Mouse (Mus musculus) hindbrain, embryonic 10.5 days (tissue): Measurements from ENCODE around the gene Dpm2. TPM values are rescaled to one million over a fixed set of nuclear protein-coding genes. Genes with fewer than 3 reads are reported as not detected.

Experiments
- DNase-seq: peaks from one replicate; pipeline ENCODE4 v3.0.0-alpha.2; 2017; ENCODE audit warnings: low spot score
- H3K27ac ChIP-seq: fragments of 300-500 bp; sonication (generic); 2 replicates; pipeline ENCODE4 v1.5.1; 2016; ENCODE audit warnings: mild to moderate bottlenecking, moderate library complexity
- H3K27me3 ChIP-seq: fragments of 300-500 bp; sonication (generic); 2 replicates; pipeline ENCODE4 v1.6.1; 2016; ENCODE audit warnings: mild to moderate bottlenecking; ENCODE audit not compliant: poor library complexity, insufficient read depth, severe bottlenecking
- H3K36me3 ChIP-seq: fragments of 300-500 bp; sonication (generic); 2 replicates; pipeline ENCODE4 v1.6.1; 2016; ENCODE audit warnings: mild to moderate bottlenecking, moderate library complexity
- H3K4me1 ChIP-seq: fragments of 300-500 bp; sonication (generic); replicated peaks from 2 replicates; pipeline ENCODE4 v1.6.1; 2016; ENCODE audit warnings: mild to moderate bottlenecking
- H3K4me3 ChIP-seq: fragments of 300-500 bp; sonication (generic); 2 replicates; pipeline ENCODE4 v1.5.1; 2016; ENCODE audit warnings: mild to moderate bottlenecking, moderate library complexity
- H3K9me3 ChIP-seq: fragments of 300-500 bp; sonication (generic); 2 replicates; pipeline ENCODE4 v1.6.1; 2016; ENCODE audit warnings: mild to moderate bottlenecking, moderate library complexity
- WGBS: fragments of 180-500 bp; shearing (Covaris S2); methylation state at CpG from one replicate; pipeline ENCODE4 v1.1.7; 2016; 5-methylcytosine and 5-hydroxymethylcytosine counted together
- polyA plus RNA-seq: library from polyadenylated mRNA; unstranded; fragments of >200 nt; fragmentation: Nextera tagmentation; extraction: Ambion mirVana; gene quantifications from 2 replicates; pipeline ENCODE4 v1.2.1, GENCODE M21; 2016

Dpm2 gene
- polyA plus RNA-seq, 1 experiment from 2014 or later, result 131 TPM

GRCm38 (mm10) chr2:32610610-32611229 is 40.1 kb downstream of the Dpm2 start:
- H3K27ac ChIP-seq, result 0 out of 2 replicates have a peak overlapping the region, but pooled peaks have one; percentile 59
- H3K4me3 ChIP-seq, result peak overlapping the region; percentile 50
- WGBS, result 19% methylated on average over 23 of the region's 23 CpGs

GRCm38 (mm10) chr2:32612274-32612673 is 41.6 kb downstream of the Dpm2 start:
- Histone ChIP-seq H3K4me3 (no peak overlapping the region), H3K4me1 (peaks cover 43% of the 10 kb centered on the region), H3K36me3 (peaks cover 35% of the 10 kb centered on the region), H3K27ac (no peak overlapping the region), H3K27me3 (peaks cover 11% of the 10 kb centered on the region; the same call in 1 of the 2 replicates), H3K9me3 (peaks cover 1% of the 10 kb centered on the region; the same call in 1 of the 2 replicates)
- WGBS, result 60% methylated on average over 26 of the region's 26 CpGs
- no peak for DNase-seq

More at GRCm38 (mm10) chr2:32610610-32611229, 40.1 kb downstream of the Dpm2 start:
- Histone ChIP-seq H3K36me3 (peaks cover 29% of the 10 kb centered on the region), H3K9me3 (no peaks in the 10 kb centered on the region), H3K27me3 (peaks cover 11% of the 10 kb centered on the region; the same call in 1 of the 2 replicates), H3K4me1 (peaks cover 52% of the 10 kb centered on the region)
- DNase-seq, result peak; percentile 30

- Histone ChIP-seq H3K27me3 (no peaks in the 10 kb centered on the region), H3K4me1 (peaks cover 44% of the 10 kb centered on the region), H3K9me3 (peaks cover 5% of the 10 kb centered on the region; the same call in 1 of the 2 replicates), H3K4me3 (no peak overlapping the region), H3K27ac (no peak overlapping the region), H3K36me3 (peaks cover 49% of the 10 kb centered on the region)
- WGBS, result 94% methylated on average over 1 of the region's 1 CpGs
- DNase-seq, result no peak
Observed at GRCm38 (mm10) chr2:32617109-32617508, 46.5 kb downstream of the Dpm2 start.

- peaks cover 44% of the 10 kb centered on the region for H3K36me3 ChIP-seq
- peaks cover 5% of the 10 kb centered on the region; the same call in 1 of the 2 replicates for H3K9me3 ChIP-seq
- H3K27ac ChIP-seq, result no peak overlapping the region
- no peak for DNase-seq
- peaks cover 40% of the 10 kb centered on the region for H3K4me1 ChIP-seq
- H3K27me3 ChIP-seq, result no peaks in the 10 kb centered on the region
- H3K4me3 ChIP-seq, result no peak overlapping the region
- 93% methylated on average over 4 of the region's 4 CpGs for WGBS
Observed at GRCm38 (mm10) chr2:32617601-32618000, 46.9 kb downstream of the Dpm2 start.

- H3K27ac ChIP-seq, result no peak overlapping the region
- WGBS, result 75% methylated on average over 9 of the region's 9 CpGs
- no peak for DNase-seq
- H3K4me3 ChIP-seq, result no peak overlapping the region
- H3K4me1 ChIP-seq, result peaks cover 40% of the 10 kb centered on the region
- H3K9me3 ChIP-seq, result peaks cover 5% of the 10 kb centered on the region; the same call in 1 of the 2 replicates
- no peaks in the 10 kb centered on the region for H3K27me3 ChIP-seq
- H3K36me3 ChIP-seq, result peaks cover 41% of the 10 kb centered on the region
Observed at GRCm38 (mm10) chr2:32618051-32618450, 47.4 kb downstream of the Dpm2 start.

- Histone ChIP-seq H3K4me1 (peaks cover 61% of the 10 kb centered on the region), H3K27me3 (no peaks in the 10 kb centered on the region), H3K36me3 (peaks cover 20% of the 10 kb centered on the region), H3K9me3 (peaks cover 5% of the 10 kb centered on the region; the same call in 1 of the 2 replicates), H3K27ac (peak overlapping the region; percentile 82), H3K4me3 (0 out of 2 replicates have a peak overlapping the region, but pooled peaks have one; percentile 1)
- WGBS, result 35% methylated on average over 4 of the region's 4 CpGs
- DNase-seq, result peak; percentile 56
Observed at GRCm38 (mm10) chr2:32620682-32621516, 50.2 kb downstream of the Dpm2 start.

GRCm38 (mm10) chr2:32621517-32621859 is 50.8 kb downstream of the Dpm2 start, which contains the start of gene Ak1:
Gene Ak1, plus strand, starts transcription at chr2:32621758.
- 0 out of 2 replicates have a peak within 1 kb of the TSS, but pooled peaks have one; percentile 1 for H3K4me3 ChIP-seq
- 42% methylated on average over 7 of the region's 7 CpGs for WGBS
- H3K27me3 ChIP-seq, result no peaks in the 10 kb centered on the region
- peaks cover 20% of the 10 kb centered on the region for H3K36me3 ChIP-seq
- H3K4me1 ChIP-seq, result peaks cover 67% of the 10 kb centered on the region
- DNase-seq, result no peak
- H3K27ac ChIP-seq, result peak within 1 kb of the TSS; percentile 82
- H3K9me3 ChIP-seq, result peaks cover 5% of the 10 kb centered on the region; the same call in 1 of the 2 replicates

Other genes with a start within 250 kb of the Dpm2 start
- gene Ciz1, start 218.5 kb upstream of the Dpm2 start, polyA plus RNA-seq, result 56.3 and 69.4 TPM in 2 replicates
- gene Dnm1, start 217.5 kb upstream of the Dpm2 start, polyA plus RNA-seq, result 12.3 and 17.0 TPM in 2 replicates
- 41.4 and 66.7 TPM in 2 replicates for gene 1110008P14Rik, start 188.9 kb upstream of the Dpm2 start, polyA plus RNA-seq
- gene Lcn2, start 182.6 kb upstream of the Dpm2 start, polyA plus RNA-seq, result not detected in 2 replicates
- 26.3 and 32.3 TPM in 2 replicates for gene Ptges2, start 175.0 kb upstream of the Dpm2 start, polyA plus RNA-seq
- 6.0 and 6.4 TPM in 2 replicates for gene Naif1, start 120.4 kb upstream of the Dpm2 start, polyA plus RNA-seq
- gene Slc25a25, start 119.4 kb upstream of the Dpm2 start, polyA plus RNA-seq, result 28.8 and 34.4 TPM in 2 replicates
- gene Fam102a, start 35.5 kb upstream of the Dpm2 start, polyA plus RNA-seq, result 10.9 and 11.0 TPM in 2 replicates
- gene Pip5kl1, start 3.9 kb downstream of the Dpm2 start, polyA plus RNA-seq, result 1.6 and 2.5 TPM in 2 replicates
- gene 9430097D07Rik, start 4.8 kb downstream of the Dpm2 start, polyA plus RNA-seq, result 0.11 and 0.39 TPM in 2 replicates
- gene St6galnac4, start 16.2 kb downstream of the Dpm2 start, polyA plus RNA-seq, result 19.8 and 21.0 TPM in 2 replicates
- 12.7 and 14.1 TPM in 2 replicates for gene St6galnac6, start 28.9 kb downstream of the Dpm2 start, polyA plus RNA-seq
- 26.9 and 37.6 TPM in 2 replicates for gene Ak1, start 50.9 kb downstream of the Dpm2 start, polyA plus RNA-seq
- 28.8 and 35.8 TPM in 2 replicates for gene Eng, start 75.7 kb downstream of the Dpm2 start, polyA plus RNA-seq
- 25.9 and 29.5 TPM in 2 replicates for gene Fpgs, start 133.3 kb downstream of the Dpm2 start, polyA plus RNA-seq
- gene Cdk9, start 142.2 kb downstream of the Dpm2 start, polyA plus RNA-seq, result 121 and 125 TPM in 2 replicates
- gene Sh2d3c, start 150.2 kb downstream of the Dpm2 start, polyA plus RNA-seq, result 27.6 and 39.1 TPM in 2 replicates
- gene 6330409D20Rik, start 170.2 kb downstream of the Dpm2 start, polyA plus RNA-seq, result 1.3 and 1.7 TPM in 2 replicates
- 56.9 and 61.6 TPM in 2 replicates for gene Tor2a, start 186.4 kb downstream of the Dpm2 start, polyA plus RNA-seq
- gene Ttc16, start 204.8 kb downstream of the Dpm2 start, polyA plus RNA-seq, result 0.31 and 0.73 TPM in 2 replicates
- gene Ptrh1, start 204.9 kb downstream of the Dpm2 start, polyA plus RNA-seq, result 5.7 and 7.2 TPM in 2 replicates
- gene Cfap157, start 213.6 kb downstream of the Dpm2 start, polyA plus RNA-seq, result 1.1 and 1.2 TPM in 2 replicates